Mouse (Mus musculus): ENCODE measurements around the gene Ip6k1. TPM values are rescaled to one million over a fixed set of nuclear protein-coding genes. Genes with fewer than 3 reads are reported as not detected.
A peak's percentile ranks its signal among the peaks of the same experiment; 100 is the strongest.

Gene Ip6k1
- polyA plus RNA-seq, 1 experiment: 34.4 TPM

DNA sequence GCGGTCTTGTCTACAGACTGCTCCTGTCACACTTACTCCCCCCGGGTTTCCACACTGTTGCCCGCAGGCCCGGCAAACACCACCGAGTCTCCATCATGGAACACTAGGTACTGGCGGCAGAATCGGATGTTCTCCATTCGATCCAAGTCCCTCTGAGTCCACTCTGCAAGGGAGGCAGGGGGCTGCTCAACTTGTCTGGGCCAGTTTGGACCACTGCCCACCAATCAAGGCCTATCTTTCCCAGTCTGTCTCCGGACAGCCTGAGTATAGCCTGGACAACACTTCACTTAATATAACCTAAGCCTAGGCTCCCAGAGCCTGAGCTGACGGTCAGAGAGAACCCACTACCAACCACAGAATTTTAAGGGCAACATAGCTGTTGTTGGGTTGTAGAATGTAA lies 91.3 kb downstream of the Ip6k1 start:
- peak overlapping the region; percentile 66 for H3K4me3 ChIP-seq
- peak overlapping the region; percentile 86 for H3K4me2 ChIP-seq (ENCODE audit: low read depth)
- H3K27me3 ChIP-seq (ENCODE audit: control insufficient read depth, insufficient read depth, insufficient read length): no peaks in the 10 kb centered on the region
- no peak for TF ChIP-seq SRF (IDR thresholded peaks at IDR 0.05; ENCODE audit: control insufficient read depth, insufficient read length, low read depth)
- TF ChIP-seq E2F4 (IDR thresholded peaks at IDR 0.05; ENCODE audit: insufficient read depth): no peak
- TF ChIP-seq TCF3 (IDR thresholded peaks at IDR 0.05; ENCODE audit: insufficient read length, low read depth): no peak
- TF ChIP-seq MAX (IDR thresholded peaks at IDR 0.05; ENCODE audit: low read depth): no peak
- TF ChIP-seq CEBPB (IDR thresholded peaks at IDR 0.05; ENCODE audit: insufficient read depth, poor library complexity, severe bottlenecking): no peak
- TF ChIP-seq POLR2AphosphoS2 (IDR thresholded peaks at IDR 0.05; ENCODE audit: insufficient read length, low read depth): no peak
- TF ChIP-seq REST (IDR thresholded peaks at IDR 0.05; ENCODE audit: insufficient read depth, insufficient read length): no peak
- no peak for TF ChIP-seq MYOD1 (IDR thresholded peaks at IDR 0.05; ENCODE audit: control insufficient read depth in 1 of 3, insufficient read length in 2 of 3, low read depth in 2 of 3)
- no peaks in the 10 kb centered on the region for H3K36me3 ChIP-seq (ENCODE audit: control insufficient read depth, insufficient read depth)
- no peaks in the 10 kb centered on the region for H3K79me2 ChIP-seq (ENCODE audit: control insufficient read depth, insufficient read depth)
- peak overlapping the region; percentile 16 for H3ac ChIP-seq (ENCODE audit: control insufficient read depth, insufficient read length)

DNA sequence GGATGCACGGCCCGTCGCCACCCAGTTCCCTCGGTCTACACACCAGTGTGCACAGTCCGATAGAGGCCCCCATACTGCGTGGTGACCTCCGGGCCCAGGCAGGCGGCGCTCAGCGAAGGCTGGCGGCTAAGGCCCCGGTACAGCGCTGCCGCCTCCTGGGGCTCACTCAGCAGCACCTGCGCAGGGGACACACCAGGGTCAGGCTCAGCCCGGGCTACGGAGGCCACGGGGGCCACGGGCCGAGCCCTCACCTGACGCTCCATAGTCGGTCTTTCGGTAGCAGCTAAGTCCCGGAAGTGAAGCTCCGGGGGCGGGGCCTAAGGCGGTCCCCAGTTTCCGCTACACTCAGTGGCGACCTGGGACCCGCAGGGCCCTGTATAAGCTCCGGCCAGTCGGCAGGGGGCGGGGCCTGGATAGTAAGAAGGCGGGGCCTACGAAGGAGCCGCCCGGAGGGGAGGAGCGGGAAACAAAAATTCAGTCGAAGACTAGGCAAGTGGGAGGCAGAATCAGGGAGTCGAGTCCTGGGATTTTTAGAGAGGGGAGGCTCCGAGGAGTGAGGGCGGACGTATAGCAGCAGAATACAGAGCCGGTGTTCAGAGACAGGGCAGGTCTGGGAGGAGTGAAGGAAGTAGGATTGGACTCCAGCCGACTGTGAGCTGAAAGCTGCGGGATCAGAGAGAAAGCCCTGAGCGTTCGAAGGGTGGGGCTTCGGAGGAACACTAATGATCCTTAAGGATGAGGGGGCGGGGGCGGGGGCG lies 92.1 kb downstream of the Ip6k1 start, which contains the start of gene Apeh:
Apeh (minus strand) TSS at position 423 of the 758 bp plus-strand sequence.
- Histone ChIP-seq H3ac (ENCODE audit: control insufficient read depth, insufficient read length) (peak within 1 kb of the TSS; percentile 16), H3K4me2 (ENCODE audit: low read depth) (peak within 1 kb of the TSS; percentile 100), H3K27me3 (ENCODE audit: control insufficient read depth, insufficient read depth, insufficient read length) (no peaks in the 10 kb centered on the region), H3K4me3 (peak within 1 kb of the TSS; percentile 66), H3K36me3 (ENCODE audit: control insufficient read depth, insufficient read depth) (no peaks in the 10 kb centered on the region), H3K79me2 (ENCODE audit: control insufficient read depth, insufficient read depth) (no peaks in the 10 kb centered on the region)
- TF ChIP-seq POLR2A (IDR thresholded peaks at IDR 0.05; ENCODE audit: insufficient read length, low read depth) (peak; percentile 69), SRF (IDR thresholded peaks at IDR 0.05; ENCODE audit: control insufficient read depth, insufficient read length, low read depth) (no peak), POLR2AphosphoS2 (IDR thresholded peaks at IDR 0.05; ENCODE audit: insufficient read length, low read depth) (peak; percentile 39), MYOD1 (IDR thresholded peaks at IDR 0.05; ENCODE audit: control insufficient read depth in 1 of 3, insufficient read length in 2 of 3, low read depth in 2 of 3) (no peak)

DNA sequence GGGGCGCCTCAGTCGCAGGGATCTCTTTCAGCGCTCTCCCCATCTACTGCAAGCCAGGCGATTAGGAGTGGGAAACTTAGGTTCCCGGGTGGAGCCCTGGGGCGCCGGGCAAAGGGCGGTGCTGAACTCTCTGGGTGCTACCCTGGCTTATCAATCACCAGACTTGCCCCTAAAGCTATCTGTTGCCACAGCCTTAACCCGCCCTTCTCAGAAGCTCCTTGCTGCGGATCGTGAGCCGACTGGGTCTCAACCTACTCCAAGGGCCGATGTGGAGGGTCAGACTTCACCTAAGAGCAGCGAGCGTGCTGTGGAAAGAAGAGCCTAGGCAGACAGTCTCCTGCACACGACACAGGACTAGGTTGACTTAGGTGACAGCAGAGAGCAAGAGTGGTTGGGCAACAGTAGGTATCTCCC lies 92.7 kb downstream of the Ip6k1 start:
- Histone ChIP-seq H3K36me3 (ENCODE audit: control insufficient read depth, insufficient read depth) (no peaks in the 10 kb centered on the region), H3K4me2 (ENCODE audit: low read depth) (peak overlapping the region; percentile 100), H3K79me2 (ENCODE audit: control insufficient read depth, insufficient read depth) (no peaks in the 10 kb centered on the region), H3ac (ENCODE audit: control insufficient read depth, insufficient read length) (peak overlapping the region; percentile 16), H3K4me3 (peak overlapping the region; percentile 66), H3K27me3 (ENCODE audit: control insufficient read depth, insufficient read depth, insufficient read length) (no peaks in the 10 kb centered on the region)
- TF ChIP-seq REST (IDR thresholded peaks at IDR 0.05; ENCODE audit: insufficient read depth, insufficient read length) (no peak), SRF (IDR thresholded peaks at IDR 0.05; ENCODE audit: control insufficient read depth, insufficient read length, low read depth) (peak; percentile 14)

DNA sequence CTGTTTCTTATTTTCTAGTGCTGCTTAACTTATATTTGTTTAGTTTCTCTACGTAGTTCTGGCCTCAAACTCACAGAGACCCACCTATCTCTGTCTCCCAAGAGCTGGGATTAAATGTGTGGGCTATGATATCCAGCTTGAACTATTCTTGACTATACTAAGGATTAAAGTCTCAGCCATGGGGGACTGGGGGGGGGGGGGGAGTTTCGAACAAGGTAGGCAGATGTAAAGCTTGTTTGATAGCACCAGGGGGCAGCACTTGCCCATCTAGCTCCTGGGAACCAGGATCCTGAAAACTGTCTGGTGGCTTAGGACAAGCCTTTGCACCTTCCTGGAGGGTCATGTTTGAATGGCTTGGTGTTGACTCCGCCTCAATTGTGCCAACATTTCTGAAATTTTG lies 93.2 kb downstream of the Ip6k1 start:
- H3K4me2 ChIP-seq (ENCODE audit: low read depth): peak overlapping the region; percentile 100
- H3K27me3 ChIP-seq (ENCODE audit: control insufficient read depth, insufficient read depth, insufficient read length): no peaks in the 10 kb centered on the region
- H3K4me3 ChIP-seq: peak overlapping the region; percentile 66
- no peaks in the 10 kb centered on the region for H3K79me2 ChIP-seq (ENCODE audit: control insufficient read depth, insufficient read depth)
- H3ac ChIP-seq (ENCODE audit: control insufficient read depth, insufficient read length): peak overlapping the region; percentile 16
- TF ChIP-seq CEBPB (IDR thresholded peaks at IDR 0.05; ENCODE audit: insufficient read depth, poor library complexity, severe bottlenecking) (no peak), MYOD1 (IDR thresholded peaks at IDR 0.05; ENCODE audit: control insufficient read depth in 1 of 3, insufficient read length in 2 of 3, low read depth in 2 of 3) (no peak), MAX (IDR thresholded peaks at IDR 0.05; ENCODE audit: low read depth) (no peak), POLR2AphosphoS2 (IDR thresholded peaks at IDR 0.05; ENCODE audit: insufficient read length, low read depth) (no peak), REST (IDR thresholded peaks at IDR 0.05; ENCODE audit: insufficient read depth, insufficient read length) (no peak), TCF3 (IDR thresholded peaks at IDR 0.05; ENCODE audit: insufficient read length, low read depth) (no peak), TCF12 (IDR thresholded peaks at IDR 0.05; ENCODE audit: insufficient read depth, poor library complexity, severe bottlenecking) (no peak), POLR2A (IDR thresholded peaks at IDR 0.05; ENCODE audit: insufficient read length, low read depth) (no peak), E2F4 (IDR thresholded peaks at IDR 0.05; ENCODE audit: insufficient read depth) (no peak), USF1 (IDR thresholded peaks at IDR 0.05; ENCODE audit: low read depth) (no peak), SRF (IDR thresholded peaks at IDR 0.05; ENCODE audit: control insufficient read depth, insufficient read length, low read depth) (no peak), MYOG (IDR thresholded peaks at IDR 0.05; ENCODE audit: control insufficient read depth in 1 of 3, insufficient read depth in 1 of 3, insufficient read length in 2 of 3, low read depth in 2 of 3) (no peak)
- H3K36me3 ChIP-seq (ENCODE audit: control insufficient read depth, insufficient read depth): no peaks in the 10 kb centered on the region

DNA sequence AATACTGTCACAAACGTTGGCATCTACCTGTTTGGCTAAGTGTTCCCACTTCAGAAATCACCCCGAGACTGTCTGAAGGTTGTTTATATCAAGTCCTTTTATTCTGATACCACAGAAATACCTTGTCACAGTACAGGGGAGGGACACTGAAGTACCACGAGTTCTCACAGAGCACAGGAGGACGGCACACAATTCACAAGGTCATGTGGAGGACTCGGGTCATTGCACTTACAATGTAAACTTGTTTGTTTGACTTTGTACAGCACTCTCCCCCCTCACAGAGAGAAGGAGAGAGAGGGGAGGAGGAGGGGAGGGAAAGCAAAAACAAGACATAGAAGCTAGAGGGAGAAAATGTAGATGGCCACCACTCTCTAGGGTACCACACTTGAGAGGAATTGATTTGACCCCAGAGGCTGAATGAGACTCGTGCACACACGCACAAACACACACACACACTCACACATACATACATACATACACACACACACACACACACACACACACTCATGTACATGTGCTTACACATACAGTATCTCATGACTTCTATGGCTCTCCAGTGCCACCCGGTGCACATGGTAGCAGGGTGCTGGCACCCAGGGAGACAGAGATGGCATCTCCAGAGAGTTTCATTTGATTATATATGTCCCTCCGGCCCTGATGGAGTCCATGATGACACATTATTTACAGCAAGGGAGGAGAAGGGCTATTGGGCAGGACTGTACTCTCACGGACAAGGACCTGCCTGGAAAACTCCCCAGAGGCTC lies 93.8 kb downstream of the Ip6k1 start:
- no peaks in the 10 kb centered on the region for H3K27me3 ChIP-seq (ENCODE audit: control insufficient read depth, insufficient read depth, insufficient read length)
- H3K79me2 ChIP-seq (ENCODE audit: control insufficient read depth, insufficient read depth): no peaks in the 10 kb centered on the region
- peak overlapping the region; percentile 100 for H3K4me2 ChIP-seq (ENCODE audit: low read depth)
- H3K4me3 ChIP-seq: peak overlapping the region; percentile 66
- TF ChIP-seq TCF3 (IDR thresholded peaks at IDR 0.05; ENCODE audit: insufficient read length, low read depth) (no peak), CEBPB (IDR thresholded peaks at IDR 0.05; ENCODE audit: insufficient read depth, poor library complexity, severe bottlenecking) (no peak), POLR2AphosphoS2 (IDR thresholded peaks at IDR 0.05; ENCODE audit: insufficient read length, low read depth) (no peak), TCF12 (IDR thresholded peaks at IDR 0.05; ENCODE audit: insufficient read depth, poor library complexity, severe bottlenecking) (no peak), SRF (IDR thresholded peaks at IDR 0.05; ENCODE audit: control insufficient read depth, insufficient read length, low read depth) (no peak), E2F4 (IDR thresholded peaks at IDR 0.05; ENCODE audit: insufficient read depth) (no peak), POLR2A (IDR thresholded peaks at IDR 0.05; ENCODE audit: insufficient read length, low read depth) (no peak), USF1 (IDR thresholded peaks at IDR 0.05; ENCODE audit: low read depth) (no peak), MAX (IDR thresholded peaks at IDR 0.05; ENCODE audit: low read depth) (no peak), REST (IDR thresholded peaks at IDR 0.05; ENCODE audit: insufficient read depth, insufficient read length) (no peak)
- no peaks in the 10 kb centered on the region for H3K36me3 ChIP-seq (ENCODE audit: control insufficient read depth, insufficient read depth)
- no peak overlapping the region for H3ac ChIP-seq (ENCODE audit: control insufficient read depth, insufficient read length)

Data from myocyte (in vitro differentiated cells).